Mouse (Mus musculus) liver, embryonic 14.5 days (tissue): Measurements from ENCODE around the gene Srl. TPM values are rescaled to one million over a fixed set of nuclear protein-coding genes. Genes with fewer than 3 reads are reported as not detected.
A peak's percentile ranks its signal among the peaks of the same experiment; 100 is the strongest.
"Not testable (repeated sequence)": the region's sequence is repeated elsewhere in the genome, so short reads cannot be mapped to it uniquely, and the experiment has no call there.

ENCODE experiments used
- ATAC-seq: fragments of 200-750 bp; cut with Nextera tagmentation; 2 replicates; pipeline ENCODE4 v1.8.0; 2017; ENCODE audit warnings: moderate number of reproducible peaks, mild to moderate bottlenecking, moderate library complexity; ENCODE audit not compliant: insufficient read depth
- DNase-seq, 3 experiments: peaks; one replicate each; pipeline ENCODE4 v3.0.0-alpha.2; 2012 to 2013; ENCODE audit warnings: low read depth in 3 of 3, low spot score in 3 of 3
- H3K27ac ChIP-seq: fragments of 300-500 bp; sonication (generic); 2 replicates; pipeline ENCODE4 v1.5.1; 2014; ENCODE audit warnings: moderate library complexity, mild to moderate bottlenecking, control low read depth, inconsistent platforms
- H3K27me3 ChIP-seq: fragments of 300-500 bp; sonication (generic); 2 replicates; pipeline ENCODE4 v1.6.1; 2014; ENCODE audit warnings: mild to moderate bottlenecking, low read length, moderate library complexity; ENCODE audit not compliant: control insufficient read depth, insufficient read depth
- H3K36me3 ChIP-seq: fragments of 300-500 bp; sonication (generic); replicated peaks from 2 replicates; pipeline ENCODE4 v1.6.1; 2014; ENCODE audit warnings: low read depth; ENCODE audit not compliant: control insufficient read depth, insufficient read depth
- H3K4me1 ChIP-seq, 2 experiments: fragments of 200-500 bp in 1 of 2; fragments of 300-500 bp in 1 of 2; sonication (generic) in 1 of 2; replicated peaks; 2 replicates each; pipeline ENCODE4 v1.6.1; 2012 to 2014; ENCODE audit warnings: antibody characterized with exemption in 1 of 2, inconsistent platforms in 1 of 2, low read length in 1 of 2; ENCODE audit not compliant: control insufficient read depth in 2 of 2, insufficient read depth in 2 of 2
- H3K4me2 ChIP-seq: fragments of 300-500 bp; sonication (generic); 2 replicates; pipeline ENCODE4 v1.6.1; 2014; ENCODE audit warnings: low read depth, mild to moderate bottlenecking, control low read depth, moderate library complexity
- H3K4me3 ChIP-seq, 2 experiments: fragments of 200-500 bp in 1 of 2; fragments of 300-500 bp in 1 of 2; sonication (generic) in 1 of 2; 2 replicates each; pipeline ENCODE4 v1.5.1; 2012 to 2014; ENCODE audit warnings: low read depth in 2 of 2, low read length in 2 of 2, mild to moderate bottlenecking in 2 of 2, control low read depth in 1 of 2, inconsistent platforms in 1 of 2, moderate library complexity in 1 of 2; ENCODE audit not compliant: insufficient read depth in 1 of 2
- H3K9ac ChIP-seq: fragments of 300-500 bp; sonication (generic); replicated peaks from 2 replicates; pipeline ENCODE4 v1.6.1; 2014; ENCODE audit warnings: mild to moderate bottlenecking, control low read depth, moderate library complexity
- H3K9me3 ChIP-seq: fragments of 300-500 bp; sonication (generic); 2 replicates; pipeline ENCODE4 v1.6.1; 2016; ENCODE audit warnings: low read length, mixed read lengths; ENCODE audit not compliant: control insufficient read depth
- CTCF ChIP-seq: IDR thresholded peaks from 2 replicates; pipeline ENCODE4 v1.5.1; 2016; ENCODE audit warnings: antibody characterized with exemption, low read depth, control low read depth
- EP300 ChIP-seq: IDR thresholded peaks from 2 replicates; pipeline ENCODE4 v1.6.1; 2016; ENCODE audit warnings: antibody characterized with exemption, low read depth
- WGBS: fragments of 180-500 bp; shearing (Covaris S2); extraction: QIAGEN DNeasy Blood & Tissue Kit; methylation state at CpG from one replicate; pipeline ENCODE4 v1.1.7; 2014; ENCODE audit not compliant: insufficient replicate concordance; 5-methylcytosine and 5-hydroxymethylcytosine counted together
- polyA plus RNA-seq, 2 experiments: library from polyadenylated mRNA; depleted of rRNA in 1 of 2; stranded (reverse) in 1 of 2; unstranded in 1 of 2; fragments of >200 nt; fragmentation: Nextera tagmentation in 1 of 2; extraction: Ambion mirVana in 1 of 2; gene quantifications; 2 replicates each; pipeline versions ENCODE4 v1.2.1 to v1.2.3; 2012 to 2014

The Srl gene
- polyA plus RNA-seq, 2 experiments = 1.2 to 1.5 TPM

- 61% methylated on average over 11 of the region's 11 CpGs for WGBS
- Histone ChIP-seq H3K36me3 (no peaks in the 10 kb centered on the region), H3K4me1 (no peaks in the 10 kb centered on the region), H3K4me3 (no peak overlapping the region), H3K9ac (no peak overlapping the region), H3K27me3 (no peaks in the 10 kb centered on the region), H3K9me3 (no peaks in the 10 kb centered on the region), H3K27ac (no peak overlapping the region), H3K4me2 (no peak overlapping the region)
- peak; percentile 52; the same call in 1 of the 2 replicates for ATAC-seq
- peak; percentile 42 to 51 (median 50) for DNase-seq
- TF ChIP-seq EP300 (no peak), CTCF (peak; percentile 86)
These were observed 52.4 kb downstream of the Srl start for GRCm38 (mm10) chr16:4489114-4489624.

GRCm38 (mm10) chr16:4480616-4481265 is 60.9 kb downstream of the Srl start:
- Histone ChIP-seq H3K4me2 (no peak overlapping the region), H3K27ac (no peak overlapping the region), H3K4me1 (no peaks in the 10 kb centered on the region), H3K9ac (no peak overlapping the region), H3K9me3 (no peaks in the 10 kb centered on the region), H3K36me3 (no peaks in the 10 kb centered on the region), H3K4me3 (no peak overlapping the region), H3K27me3 (no peaks in the 10 kb centered on the region)
- DNase-seq (no peak), ATAC-seq (no peak)
- no peak for TF ChIP-seq CTCF
- TF ChIP-seq EP300 = no peak
- WGBS = 69% methylated on average over 5 of the region's 5 CpGs

- no peak for DNase-seq
- WGBS = 69% methylated on average over 10 of the region's 10 CpGs
These were observed 63.9 kb downstream of the Srl start for GRCm38 (mm10) chr16:4477591-4478215.

GRCm38 (mm10) chr16:4474882-4475803 is 66.5 kb downstream of the Srl start:
- Histone ChIP-seq H3K27ac (peak overlapping the region; percentile 7; the same call in 1 of the 2 replicates), H3K36me3 (no peaks in the 10 kb centered on the region), H3K9me3 (no peaks in the 10 kb centered on the region), H3K27me3 (no peaks in the 10 kb centered on the region), H3K4me2 (peak overlapping the region; percentile 94), H3K4me3 (peak overlapping the region; percentile 63 to 64), H3K4me1 (peaks cover 0 to 8% of the 10 kb centered on the region in 2 experiments; a peak in 1 of 4 replicates), H3K9ac (peak overlapping the region; percentile 79)
- 9% methylated on average over 42 of the region's 42 CpGs for WGBS
- peak; percentile 78 to 87 (median 80) for DNase-seq
- TF ChIP-seq CTCF = peak; percentile 100
- no peak for TF ChIP-seq EP300
- ATAC-seq = peak; percentile 91

More at GRCm38 (mm10) chr16:4477591-4478215, 63.9 kb downstream of the Srl start:
- H3K9ac ChIP-seq = no peak overlapping the region
- no peak for TF ChIP-seq CTCF
- TF ChIP-seq EP300 = no peak
- no peak overlapping the region for H3K4me3 ChIP-seq
- no peaks in the 10 kb centered on the region for H3K36me3 ChIP-seq
- H3K27me3 ChIP-seq = no peaks in the 10 kb centered on the region
- no peak for ATAC-seq
- no peak overlapping the region for H3K27ac ChIP-seq
- no peak overlapping the region for H3K4me2 ChIP-seq
- no peaks in the 10 kb centered on the region for H3K9me3 ChIP-seq
- H3K4me1 ChIP-seq = peaks cover 0 to 8% of the 10 kb centered on the region in 2 experiments; a peak in 1 of 4 replicates

GRCm38 (mm10) chr16:4474040-4474881 is 67.4 kb downstream of the Srl start:
- H3K4me2 ChIP-seq = peak overlapping the region; percentile 94
- not testable (repeated sequence) for H3K9me3 ChIP-seq, H3K36me3 ChIP-seq, H3K27me3 ChIP-seq, ATAC-seq, DNase-seq
- H3K4me3 ChIP-seq = peak overlapping the region; percentile 63 to 64
- H3K4me1 ChIP-seq = peaks cover 0 to 11% of the 10 kb centered on the region in 2 experiments; a peak in 1 of 4 replicates
- H3K27ac ChIP-seq = peak overlapping the region; percentile 7; the same call in 1 of the 2 replicates
- WGBS = 51% methylated on average over 10 of the region's 10 CpGs
- peak overlapping the region; percentile 79 for H3K9ac ChIP-seq
